ENCODE assay signal across 20 mouse cellular contexts in genomic region chr5:136518648-136519437, GRCm38 (mm10). TPM values are rescaled to one million over a fixed set of nuclear protein-coding genes. Genes with fewer than 3 reads are reported as not detected.
DNase-seq lines count a peak whose midpoint lies in the region; ATAC-seq and TF ChIP-seq lines count a peak whose summit lies in the region.
"Had no signal": no experiment of that assay in that cellular context is flagged by ENCODE, and none has a peak within 500 bp of the region (broad histone marks: within the 10 kb centered on the region; RNA-seq: fewer than 3 reads in every experiment).

No protein-coding gene starts in this region.

- TF ChIP-seq EP300 in MEL (IDR thresholded peaks at IDR 0.05; ENCODE audit: low read depth in 1 of 2, low read length in 2 of 2), result no peak

- H3K27ac ChIP-seq in MEL (ENCODE audit: control insufficient read depth, low read depth, low read length), result no peak overlapping the region; the same call in 1 of the 2 replicates
- no peak overlapping the region for H3K27ac ChIP-seq in forebrain, embryonic 16.5 days (ENCODE audit: low read length)
- H3K27ac ChIP-seq: embryonic facial prominence, embryonic 13.5 days; forebrain, embryonic 13.5 days; gastrocnemius, adult 2 months; heart, embryonic 10.5 days; hindbrain, embryonic 10.5 days; hindbrain, embryonic 14.5 days had no signal

- DNase-seq in MEL (ENCODE audit: low read depth, low spot score), result peak; percentile 52
- DNase-seq in right cerebral cortex, postnatal 14 days, result no peak
- DNase-seq in right cerebral cortex, postnatal 25 days, result no peak
- DNase-seq: adrenal gland, adult 8-10 months; adrenal gland, postnatal 36 days; cerebellum, adult 11-12 months; cerebellum, adult 9-10 months; cerebellum, postnatal 25 days; gastrocnemius, adult 2 months; gastrocnemius, postnatal 25 days; heart, adult 18-20 months; heart, postnatal 10 days had no signal

- H3K9ac ChIP-seq in MEL (ENCODE audit: control insufficient read depth, low read depth, low read length, poor library complexity, severe bottlenecking), result no peak overlapping the region
- H3K9ac ChIP-seq in forebrain, embryonic 16.5 days (replicated peaks; ENCODE audit: low read depth, low read length), result no peak overlapping the region
- H3K9ac ChIP-seq: embryonic facial prominence, embryonic 13.5 days; forebrain, embryonic 13.5 days; hindbrain, embryonic 14.5 days had no signal

- TF ChIP-seq CTCF in MEL (IDR thresholded peaks at IDR 0.05 in 2 of 3, conservative IDR thresholded peaks at IDR 0.05 in 1 of 3; ENCODE audit: control insufficient read depth in 1 of 3, insufficient read depth in 1 of 3, low read depth in 2 of 3, low read length in 3 of 3, poor library complexity in 1 of 3, severe bottlenecking in 1 of 3), result no peak

- H3K4me2 ChIP-seq in forebrain, embryonic 16.5 days (ENCODE audit: low read length), result no peak overlapping the region
- H3K4me2 ChIP-seq: embryonic facial prominence, embryonic 13.5 days; forebrain, embryonic 13.5 days; hindbrain, embryonic 14.5 days had no signal

- TF ChIP-seq RAD21 in MEL (IDR thresholded peaks at IDR 0.05; ENCODE audit: low read depth, low read length), result no peak

- TF ChIP-seq POLR2A in MEL (IDR thresholded peaks at IDR 0.05; ENCODE audit: control insufficient read depth in 1 of 2, insufficient read depth in 1 of 2, low read depth in 1 of 2, low read length in 2 of 2, poor library complexity in 1 of 2), result no peak

- H3K9me3 ChIP-seq in MEL (replicated peaks; ENCODE audit: insufficient read depth, low read length), result no peaks in the 10 kb centered on the region
- no peaks in the 10 kb centered on the region for H3K9me3 ChIP-seq in forebrain, embryonic 16.5 days (ENCODE audit: control insufficient read depth, low read length)
- H3K9me3 ChIP-seq: embryonic facial prominence, embryonic 13.5 days; forebrain, embryonic 13.5 days; heart, embryonic 10.5 days; hindbrain, embryonic 10.5 days had no signal

- H3K36me3 ChIP-seq in MEL (ENCODE audit: control insufficient read depth in 1 of 2, insufficient read depth in 2 of 2, low read length in 2 of 2), result peaks cover 4 to 74% of the 10 kb centered on the region in 2 experiments; a peak in 3 of 4 replicates
- no peaks in the 10 kb centered on the region for H3K36me3 ChIP-seq in forebrain, embryonic 16.5 days (ENCODE audit: control insufficient read depth, insufficient read depth)
- H3K36me3 ChIP-seq: embryonic facial prominence, embryonic 13.5 days; heart, embryonic 10.5 days had no signal

- no peaks in the 10 kb centered on the region for H3K27me3 ChIP-seq in MEL (ENCODE audit: control insufficient read depth in 1 of 2, insufficient read depth in 2 of 2, low read length in 2 of 2)
- H3K27me3 ChIP-seq in forebrain, embryonic 16.5 days (replicated peaks; ENCODE audit: control insufficient read depth, insufficient read depth, low read length), result no peaks in the 10 kb centered on the region
- H3K27me3 ChIP-seq: forebrain, embryonic 13.5 days had no signal

- 0 out of 2 replicates have a peak, but pooled peaks have one; percentile 22 for ATAC-seq in common myeloid progenitor, adult 5-6 weeks (replicated peaks; ENCODE audit: low read depth, poor library complexity, severe bottlenecking)
- ATAC-seq in megakaryocyte, adult 5-6 weeks (ENCODE audit: poor library complexity, severe bottlenecking), result peak; percentile 74
- ATAC-seq in forebrain, embryonic 16.5 days, result no peak
- ATAC-seq: forebrain, embryonic 13.5 days had no signal

- H3K79me2 ChIP-seq in MEL (ENCODE audit: control insufficient read depth, insufficient read depth, low read length, poor library complexity), result peaks cover 64% of the 10 kb centered on the region

- 96% methylated on average over 3 of the region's 3 CpGs for WGBS in forebrain, embryonic 16.5 days

- no peak overlapping the region for H3K4me3 ChIP-seq in MEL (ENCODE audit: control insufficient read depth in 1 of 2, insufficient read depth in 1 of 2, low read depth in 2 of 2, low read length in 2 of 2)
- H3K4me3 ChIP-seq in forebrain, embryonic 16.5 days (replicated peaks; ENCODE audit: low read length), result no peak overlapping the region
- H3K4me3 ChIP-seq: embryonic facial prominence, embryonic 13.5 days; forebrain, embryonic 13.5 days; gastrocnemius, adult 2 months; heart, embryonic 10.5 days; hindbrain, embryonic 10.5 days had no signal

- H3K4me1 ChIP-seq in MEL (ENCODE audit: control insufficient read depth in 1 of 2, insufficient read depth in 2 of 2, low read length in 2 of 2), result peaks cover 32 to 60% of the 10 kb centered on the region in 2 experiments
- H3K4me1 ChIP-seq in forebrain, embryonic 16.5 days (replicated peaks; ENCODE audit: control insufficient read depth, insufficient read depth, low read length), result peaks cover 6% of the 10 kb centered on the region

TF ChIP-seq in MEL, 35 proteins besides CTCF, POLR2A, EP300 and RAD21:
- TF ChIP-seq USF1 (IDR thresholded peaks at IDR 0.05; ENCODE audit: low read depth, low read length), result no peak
- TF ChIP-seq KAT2A (conservative IDR thresholded peaks at IDR 0.05; ENCODE audit: low read depth, low read length), result no peak
- no peak for TF ChIP-seq NRF1 (IDR thresholded peaks at IDR 0.05; ENCODE audit: insufficient read depth, low read depth, low read length, poor library complexity, severe bottlenecking)
- no peak for TF ChIP-seq POLR2AphosphoS5 (IDR thresholded peaks at IDR 0.05; ENCODE audit: borderline replicate concordance, low read depth, low read length)
- no peak for TF ChIP-seq ZMIZ1 (IDR thresholded peaks at IDR 0.05; ENCODE audit: low read depth, low read length)
- no peak for TF ChIP-seq POLR2AphosphoS2 (IDR thresholded peaks at IDR 0.05; ENCODE audit: low read length)
- no peak for TF ChIP-seq NELFE (IDR thresholded peaks at IDR 0.05; ENCODE audit: low read depth, low read length)
- TF ChIP-seq MAFK (IDR thresholded peaks at IDR 0.05; ENCODE audit: borderline replicate concordance, low read depth, low read length), result no peak
- TF ChIP-seq GATA1 (IDR thresholded peaks at IDR 0.05; ENCODE audit: low read depth, low read length), result no peak

RNA-seq across cellular contexts. Expression of gene Cux1, which starts 48.4 kb away (rescaled TPM):
- 70.4 and 71.1 TPM in 2 replicates for total RNA-seq in MEL (2012; rRNA removed)
- 100 to 1,000 TPM in 1 of 2 experiments, not detected in 1; 104 TPM for polyA plus RNA-seq in MEL (2012; ENCODE audit: insufficient read depth in 1 of 2, insufficient read length in 2 of 2, low read depth in 1 of 2, low replicate concordance in 2 of 2, missing spikeins in 1 of 2)
- 158 and 202 TPM in 2 replicates for total RNA-seq in common myeloid progenitor, adult 5-6 weeks (2017)
- 74.0 and 88.0 TPM in 2 replicates for total RNA-seq in megakaryocyte, adult 5-6 weeks (2015)
- 77.4 and 95.4 TPM in 2 replicates for total RNA-seq in megakaryocyte, adult 5-6 weeks (2017)
- polyA plus RNA-seq in forebrain, embryonic 16.5 days (2015; fragmentation: Nextera tagmentation; extraction: Ambion mirVana), result 138 and 141 TPM in 2 replicates
